In genomic region chr8:126382749-126383148, GRCm38 (mm10) we compare ENCODE assay signal across 9 mouse cellular contexts. TPM values are rescaled to one million over a fixed set of nuclear protein-coding genes. Genes with fewer than 3 reads are reported as not detected.
DNase-seq lines count a peak whose midpoint lies in the region; ATAC-seq and TF ChIP-seq lines count a peak whose summit lies in the region.
"Had no signal": no experiment of that assay in that cellular context is flagged by ENCODE, and none has a peak within 500 bp of the region (broad histone marks: within the 10 kb centered on the region; RNA-seq: fewer than 3 reads in every experiment).

No protein-coding gene starts in this region.

- no peaks in the 10 kb centered on the region for H3K36me3 ChIP-seq in midbrain, embryonic 14.5 days (ENCODE audit: control insufficient read depth, insufficient read depth, low read length)
- H3K36me3 ChIP-seq in midbrain, embryonic 15.5 days (replicated peaks) = no peaks in the 10 kb centered on the region
- H3K36me3 ChIP-seq in neural tube, embryonic 11.5 days (ENCODE audit: control insufficient read depth, insufficient read depth, low read length) = no peaks in the 10 kb centered on the region
- H3K36me3 ChIP-seq: embryonic facial prominence, embryonic 15.5 days; limb, embryonic 13.5 days had no signal

- ATAC-seq in midbrain, embryonic 14.5 days (ENCODE audit: low FRiP score, low TSS enrichment) = no peak
- no peak for ATAC-seq in midbrain, embryonic 15.5 days (replicated peaks)
- ATAC-seq in neural tube, embryonic 11.5 days (ENCODE audit: insufficient read depth, low FRiP score, low TSS enrichment) = no peak

- peak; percentile 78 for DNase-seq in midbrain, embryonic 14.5 days
- DNase-seq in adrenal gland, adult 8-10 months = peak; percentile 13
- DNase-seq in layer of hippocampus, postnatal 10 days (ENCODE audit: low spot score in 2 of 2) = peak; percentile 49 to 56
- peak; percentile 55 for DNase-seq in neural tube, embryonic 11.5 days (ENCODE audit: low spot score)
- DNase-seq in ovary, postnatal 36 days (ENCODE audit: low spot score) = no peak

- no peak for TF ChIP-seq POLR2A in cortical plate, adult 2 months (IDR thresholded peaks at IDR 0.05; ENCODE audit: extremely low read depth, insufficient read depth, low read length)

- 71% methylated on average over 5 of the region's 5 CpGs for WGBS in midbrain, embryonic 14.5 days
- WGBS in midbrain, embryonic 15.5 days = 71% methylated on average over 5 of the region's 5 CpGs
- 64% methylated on average over 5 of the region's 5 CpGs for WGBS in neural tube, embryonic 11.5 days

- no peak overlapping the region for H3K9ac ChIP-seq in midbrain, embryonic 14.5 days (replicated peaks; ENCODE audit: low read length)
- no peak overlapping the region for H3K9ac ChIP-seq in midbrain, embryonic 15.5 days
- no peak overlapping the region for H3K9ac ChIP-seq in neural tube, embryonic 11.5 days (ENCODE audit: low read length)
- H3K9ac ChIP-seq: embryonic facial prominence, embryonic 15.5 days; limb, embryonic 13.5 days had no signal

- H3K4me3 ChIP-seq in midbrain, embryonic 14.5 days (replicated peaks; ENCODE audit: low read depth, low read length) = no peak overlapping the region
- no peak overlapping the region for H3K4me3 ChIP-seq in midbrain, embryonic 15.5 days
- no peak overlapping the region for H3K4me3 ChIP-seq in cortical plate, adult 2 months (ENCODE audit: insufficient read depth, low read length)
- H3K4me3 ChIP-seq in neural tube, embryonic 11.5 days (ENCODE audit: low read depth, low read length) = no peak overlapping the region
- H3K4me3 ChIP-seq: embryonic facial prominence, embryonic 15.5 days; limb, embryonic 13.5 days had no signal

- no peak overlapping the region for H3K4me2 ChIP-seq in midbrain, embryonic 14.5 days (ENCODE audit: low read length)
- H3K4me2 ChIP-seq in midbrain, embryonic 15.5 days = no peak overlapping the region
- no peak overlapping the region for H3K4me2 ChIP-seq in neural tube, embryonic 11.5 days (ENCODE audit: low read depth)
- H3K4me2 ChIP-seq: embryonic facial prominence, embryonic 15.5 days; limb, embryonic 13.5 days had no signal

- H3K4me1 ChIP-seq in midbrain, embryonic 14.5 days (ENCODE audit: control insufficient read depth, insufficient read depth, low read length) = no peaks in the 10 kb centered on the region
- no peaks in the 10 kb centered on the region for H3K4me1 ChIP-seq in midbrain, embryonic 15.5 days
- H3K4me1 ChIP-seq in cortical plate, adult 2 months (ENCODE audit: control insufficient read depth, insufficient read depth, low read length) = no peaks in the 10 kb centered on the region
- H3K4me1 ChIP-seq in neural tube, embryonic 11.5 days (ENCODE audit: control insufficient read depth, insufficient read depth, low read length) = no peaks in the 10 kb centered on the region
- H3K4me1 ChIP-seq: embryonic facial prominence, embryonic 15.5 days; limb, embryonic 13.5 days had no signal

- H3K27me3 ChIP-seq in midbrain, embryonic 14.5 days (ENCODE audit: control insufficient read depth, insufficient read depth, low read length) = no peaks in the 10 kb centered on the region
- H3K27me3 ChIP-seq in midbrain, embryonic 15.5 days (replicated peaks) = no peaks in the 10 kb centered on the region
- H3K27me3 ChIP-seq in neural tube, embryonic 11.5 days (ENCODE audit: control insufficient read depth, insufficient read depth, low read length) = no peaks in the 10 kb centered on the region
- H3K27me3 ChIP-seq: embryonic facial prominence, embryonic 15.5 days had no signal

- peak; percentile 69 for TF ChIP-seq CTCF in cortical plate, adult 2 months (IDR thresholded peaks at IDR 0.05; ENCODE audit: extremely low read depth, insufficient read depth, low read length)

- no peaks in the 10 kb centered on the region for H3K9me3 ChIP-seq in midbrain, embryonic 14.5 days (ENCODE audit: control insufficient read depth, low read length)
- no peaks in the 10 kb centered on the region for H3K9me3 ChIP-seq in midbrain, embryonic 15.5 days
- no peaks in the 10 kb centered on the region for H3K9me3 ChIP-seq in neural tube, embryonic 11.5 days (ENCODE audit: control insufficient read depth, low read length)
- H3K9me3 ChIP-seq: embryonic facial prominence, embryonic 15.5 days; limb, embryonic 13.5 days had no signal

- H3K27ac ChIP-seq in midbrain, embryonic 14.5 days (replicated peaks; ENCODE audit: low read depth, low read length) = no peak overlapping the region
- no peak overlapping the region for H3K27ac ChIP-seq in midbrain, embryonic 15.5 days
- H3K27ac ChIP-seq in cortical plate, adult 2 months (ENCODE audit: insufficient read depth, low read length) = no peak overlapping the region
- H3K27ac ChIP-seq in neural tube, embryonic 11.5 days (ENCODE audit: low read depth, low read length) = no peak overlapping the region
- H3K27ac ChIP-seq: embryonic facial prominence, embryonic 15.5 days; limb, embryonic 13.5 days had no signal

RNA-seq across cellular contexts. Expression of gene Coa6, which starts 39.6 kb away (rescaled TPM):
- polyA plus RNA-seq in midbrain, embryonic 14.5 days (2014; fragmentation: Nextera tagmentation; extraction: Ambion mirVana) = 41.4 and 42.8 TPM in 2 replicates
- polyA plus RNA-seq in midbrain, embryonic 15.5 days (2015; fragmentation: Nextera tagmentation; extraction: Ambion mirVana) = 32.5 and 38.9 TPM in 2 replicates
- 10 to 100 TPM; 21.1 to 35.0 (median 23.5) TPM for total RNA-seq in adrenal gland, adult 8-10 months (2022)
- 43.8 and 46.9 TPM in 2 replicates for polyA plus RNA-seq in cortical plate, adult 2 months (2012; rRNA removed)
- total RNA-seq in layer of hippocampus, postnatal 10 days (2021) = 10 to 100 TPM; 25.6 to 28.1 TPM
- 38.8 and 48.4 TPM in 2 replicates for polyA plus RNA-seq in neural tube, embryonic 11.5 days (2014; fragmentation: Nextera tagmentation; extraction: Ambion mirVana)
